Mouse (Mus musculus) intestine, embryonic 15.5 days (tissue): ENCODE data around the gene Itgb3bp. TPM values are rescaled to one million over a fixed set of nuclear protein-coding genes. Genes with fewer than 3 reads are reported as not detected.

Experiments
- ATAC-seq: fragments of 200-750 bp; cut with Nextera tagmentation; 2 replicates; pipeline ENCODE4 v1.8.0; 2017; ENCODE audit warnings: moderate TSS enrichment, moderate library complexity
- H3K27ac ChIP-seq: fragments of 300-500 bp; sonication (generic); 2 replicates; pipeline ENCODE4 v1.5.1; 2015; ENCODE audit warnings: mild to moderate bottlenecking, inconsistent platforms
- H3K27me3 ChIP-seq: fragments of 300-500 bp; sonication (generic); replicated peaks from 2 replicates; pipeline ENCODE4 v1.6.1; 2015; ENCODE audit warnings: inconsistent platforms
- H3K36me3 ChIP-seq: fragments of 300-500 bp; sonication (generic); 2 replicates; pipeline ENCODE4 v1.6.1; 2015; ENCODE audit warnings: inconsistent platforms
- H3K4me1 ChIP-seq: fragments of 300-500 bp; sonication (generic); replicated peaks from 2 replicates; pipeline ENCODE4 v1.6.1; 2015; ENCODE audit warnings: inconsistent platforms
- H3K4me2 ChIP-seq: fragments of 300-500 bp; sonication (generic); replicated peaks from 2 replicates; pipeline ENCODE4 v1.6.1; 2015; ENCODE audit warnings: mild to moderate bottlenecking, inconsistent platforms
- H3K4me3 ChIP-seq: fragments of 300-500 bp; sonication (generic); replicated peaks from 2 replicates; pipeline ENCODE4 v1.5.1; 2015; ENCODE audit warnings: inconsistent platforms
- H3K9ac ChIP-seq: fragments of 300-500 bp; sonication (generic); 2 replicates; pipeline ENCODE4 v1.6.1; 2015; ENCODE audit warnings: inconsistent platforms
- H3K9me3 ChIP-seq: fragments of 300-500 bp; sonication (generic); 2 replicates; pipeline ENCODE4 v1.6.1; 2016; ENCODE audit warnings: inconsistent platforms
- WGBS: fragments of 180-500 bp; shearing (Covaris S2); methylation state at CpG from one replicate; pipeline ENCODE4 v1.1.7; 2015; 5-methylcytosine and 5-hydroxymethylcytosine counted together
- polyA plus RNA-seq: library from polyadenylated mRNA; unstranded; fragments of >200 nt; fragmentation: Nextera tagmentation; extraction: Ambion mirVana; gene quantifications from 2 replicates; pipeline ENCODE4 v1.2.1, GENCODE M21; 2015

Itgb3bp gene
- polyA plus RNA-seq, 1 experiment from 2014 or later = 40.1 TPM

DNA sequence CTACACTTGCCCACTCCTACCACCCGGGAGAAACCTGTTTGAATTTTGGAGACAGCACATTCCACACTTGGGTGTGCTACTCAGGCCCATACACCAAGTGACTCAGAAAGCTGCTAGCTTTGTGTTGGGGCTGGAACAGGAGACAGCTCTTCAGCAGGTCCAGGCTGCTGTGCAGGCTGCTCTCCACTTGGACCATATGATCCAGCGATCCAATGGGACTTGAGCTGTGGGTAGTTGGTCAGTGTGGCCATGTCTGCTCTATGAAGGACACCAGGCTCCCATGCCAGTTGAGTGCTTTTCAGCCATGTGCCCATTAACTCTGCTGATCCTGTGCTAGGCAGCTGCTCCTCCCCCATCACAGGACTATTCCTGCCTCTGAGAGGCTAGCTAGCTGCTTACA, 24.3 kb upstream of the Itgb3bp start:
- Histone ChIP-seq H3K4me3 (no peak overlapping the region), H3K27ac (no peak overlapping the region), H3K9ac (no peak overlapping the region), H3K4me2 (no peak overlapping the region), H3K27me3 (no peaks in the 10 kb centered on the region), H3K36me3 (no peaks in the 10 kb centered on the region), H3K4me1 (no peaks in the 10 kb centered on the region), H3K9me3 (no peaks in the 10 kb centered on the region)
- WGBS = 77% methylated on average over 2 of the region's 2 CpGs
- no peak for ATAC-seq

DNA sequence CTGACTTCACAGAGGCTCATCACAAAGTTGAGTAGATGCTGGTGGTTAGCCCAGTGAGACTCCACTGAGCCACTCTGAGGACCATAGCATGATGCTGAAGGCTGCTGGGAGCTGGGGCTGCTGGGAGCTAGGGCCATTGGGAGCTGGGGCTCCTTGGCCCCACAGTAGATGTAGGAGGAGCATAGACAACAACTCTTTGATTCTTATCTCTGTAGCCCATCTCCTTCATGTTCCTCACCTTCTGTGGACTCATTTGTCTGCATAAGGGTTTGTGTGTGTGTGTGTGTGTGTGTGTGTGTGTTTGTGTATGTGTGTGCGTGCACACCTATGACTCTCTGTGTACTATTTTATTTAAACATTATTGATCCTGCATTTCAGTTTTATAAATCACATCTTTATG, 18.3 kb upstream of the Itgb3bp start:
- no peaks in the 10 kb centered on the region for H3K27me3 ChIP-seq
- no peak overlapping the region for H3K4me2 ChIP-seq
- WGBS = 100% methylated on average over 1 of the region's 1 CpGs
- no peaks in the 10 kb centered on the region for H3K9me3 ChIP-seq
- H3K36me3 ChIP-seq = no peaks in the 10 kb centered on the region
- no peak overlapping the region for H3K9ac ChIP-seq
- H3K27ac ChIP-seq = no peak overlapping the region
- no peak for ATAC-seq
- no peak overlapping the region for H3K4me3 ChIP-seq
- H3K4me1 ChIP-seq = no peaks in the 10 kb centered on the region

DNA sequence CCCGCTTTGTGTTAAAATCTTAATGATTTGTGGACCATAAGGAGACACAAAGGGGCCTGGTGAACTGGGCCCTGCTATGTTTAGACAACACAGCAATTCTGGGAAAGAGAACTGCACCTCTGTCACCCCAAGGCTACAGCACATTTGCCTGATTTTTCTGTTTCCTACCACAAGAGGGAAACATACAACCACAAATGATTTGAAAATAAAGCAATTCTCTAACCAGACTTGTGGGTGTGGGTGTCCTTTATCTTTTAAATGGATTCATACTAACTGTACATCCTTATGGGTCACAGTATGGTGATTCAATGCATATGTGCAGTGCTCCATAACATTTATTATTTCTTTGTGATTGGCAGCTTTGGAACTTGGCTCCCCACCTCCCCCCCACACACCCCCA, 17.6 kb upstream of the Itgb3bp start:
- Histone ChIP-seq H3K27me3 (no peaks in the 10 kb centered on the region), H3K4me1 (no peaks in the 10 kb centered on the region), H3K4me2 (no peak overlapping the region), H3K36me3 (no peaks in the 10 kb centered on the region), H3K9me3 (no peaks in the 10 kb centered on the region), H3K9ac (no peak overlapping the region), H3K4me3 (no peak overlapping the region), H3K27ac (no peak overlapping the region)
- peak; percentile 40; the same call in 1 of the 2 replicates for ATAC-seq
- WGBS = 39% methylated on average over 1 of the region's 1 CpGs

DNA sequence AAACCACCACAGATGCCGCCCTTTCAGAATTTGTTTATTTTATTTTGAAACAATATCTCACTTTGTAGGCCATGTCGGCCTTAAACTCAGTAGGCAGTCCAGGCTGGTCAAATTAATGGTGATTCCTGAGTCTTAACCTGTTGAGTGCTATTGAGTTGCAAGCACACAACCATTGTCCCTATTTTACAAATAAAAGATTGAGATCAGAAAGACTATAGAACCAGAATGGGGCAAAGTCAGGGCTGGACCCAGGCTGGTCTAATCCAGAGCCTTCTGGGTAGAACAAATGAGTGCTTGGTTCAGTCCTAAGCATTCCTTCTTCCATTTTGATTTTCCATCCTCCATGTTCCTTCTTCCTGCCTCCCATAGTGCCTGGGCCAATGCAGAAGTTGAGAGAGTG, 16.9 kb upstream of the Itgb3bp start:
- no peak overlapping the region for H3K9ac ChIP-seq
- H3K36me3 ChIP-seq = no peaks in the 10 kb centered on the region
- ATAC-seq = no peak
- H3K27me3 ChIP-seq = no peaks in the 10 kb centered on the region
- H3K4me3 ChIP-seq = no peak overlapping the region
- no peak overlapping the region for H3K27ac ChIP-seq
- 77% methylated on average over 2 of the region's 2 CpGs for WGBS
- H3K4me2 ChIP-seq = no peak overlapping the region
- peaks cover 4% of the 10 kb centered on the region; the same call in 1 of the 2 replicates for H3K4me1 ChIP-seq
- H3K9me3 ChIP-seq = no peaks in the 10 kb centered on the region

DNA sequence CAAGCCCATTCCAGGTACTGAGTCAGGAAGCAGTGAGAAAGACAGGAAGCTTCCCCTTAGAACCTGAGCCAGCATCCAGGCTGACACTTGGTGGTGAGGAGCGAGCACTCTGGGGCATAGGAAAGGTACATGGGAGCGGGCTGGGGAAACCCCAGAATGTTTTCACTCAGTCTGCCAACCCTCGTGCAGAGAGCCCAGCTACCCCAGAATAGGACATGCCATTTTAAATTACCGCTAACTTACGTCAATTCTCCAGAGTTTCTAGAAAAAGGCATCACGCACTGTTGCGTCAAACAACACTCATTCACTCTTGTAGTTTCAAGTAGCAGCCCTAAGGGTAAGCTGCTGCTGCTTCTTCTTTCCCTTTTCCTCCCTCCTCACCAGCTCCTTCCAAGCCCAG, 15.4 kb upstream of the Itgb3bp start:
- no peak overlapping the region for H3K27ac ChIP-seq
- ATAC-seq = no peak
- no peak overlapping the region for H3K4me2 ChIP-seq
- peaks cover 6% of the 10 kb centered on the region; the same call in 1 of the 2 replicates for H3K4me1 ChIP-seq
- no peak overlapping the region for H3K4me3 ChIP-seq
- WGBS = 92% methylated on average over 7 of the region's 7 CpGs
- no peaks in the 10 kb centered on the region for H3K27me3 ChIP-seq
- H3K36me3 ChIP-seq = no peaks in the 10 kb centered on the region
- no peak overlapping the region for H3K9ac ChIP-seq
- H3K9me3 ChIP-seq = no peaks in the 10 kb centered on the region

DNA sequence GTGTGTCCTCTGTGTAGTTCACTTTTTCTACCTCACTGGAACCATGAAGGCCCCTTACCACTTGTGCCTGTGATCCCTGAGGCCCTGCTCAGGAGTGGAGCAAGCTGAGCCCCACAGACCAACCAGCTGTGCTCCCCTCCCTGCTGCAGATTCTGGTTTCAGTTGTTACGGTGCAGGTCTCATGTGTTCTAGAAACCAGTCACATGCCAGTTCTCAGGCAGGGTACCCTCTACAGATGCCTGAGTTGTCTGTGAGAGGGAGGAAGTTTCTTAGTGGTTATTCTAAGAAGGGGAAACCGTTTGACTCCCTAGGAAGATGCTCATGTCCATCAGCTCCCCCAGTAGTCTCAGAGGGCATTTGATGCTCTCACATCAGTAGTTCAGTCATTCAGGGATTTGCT, 15.0 kb upstream of the Itgb3bp start:
- Histone ChIP-seq H3K27me3 (no peaks in the 10 kb centered on the region), H3K9me3 (no peaks in the 10 kb centered on the region), H3K27ac (no peak overlapping the region), H3K9ac (no peak overlapping the region), H3K4me2 (no peak overlapping the region), H3K36me3 (no peaks in the 10 kb centered on the region), H3K4me1 (peaks cover 6% of the 10 kb centered on the region; the same call in 1 of the 2 replicates), H3K4me3 (no peak overlapping the region)
- 72% methylated on average over 2 of the region's 2 CpGs for WGBS
- no peak for ATAC-seq

DNA sequence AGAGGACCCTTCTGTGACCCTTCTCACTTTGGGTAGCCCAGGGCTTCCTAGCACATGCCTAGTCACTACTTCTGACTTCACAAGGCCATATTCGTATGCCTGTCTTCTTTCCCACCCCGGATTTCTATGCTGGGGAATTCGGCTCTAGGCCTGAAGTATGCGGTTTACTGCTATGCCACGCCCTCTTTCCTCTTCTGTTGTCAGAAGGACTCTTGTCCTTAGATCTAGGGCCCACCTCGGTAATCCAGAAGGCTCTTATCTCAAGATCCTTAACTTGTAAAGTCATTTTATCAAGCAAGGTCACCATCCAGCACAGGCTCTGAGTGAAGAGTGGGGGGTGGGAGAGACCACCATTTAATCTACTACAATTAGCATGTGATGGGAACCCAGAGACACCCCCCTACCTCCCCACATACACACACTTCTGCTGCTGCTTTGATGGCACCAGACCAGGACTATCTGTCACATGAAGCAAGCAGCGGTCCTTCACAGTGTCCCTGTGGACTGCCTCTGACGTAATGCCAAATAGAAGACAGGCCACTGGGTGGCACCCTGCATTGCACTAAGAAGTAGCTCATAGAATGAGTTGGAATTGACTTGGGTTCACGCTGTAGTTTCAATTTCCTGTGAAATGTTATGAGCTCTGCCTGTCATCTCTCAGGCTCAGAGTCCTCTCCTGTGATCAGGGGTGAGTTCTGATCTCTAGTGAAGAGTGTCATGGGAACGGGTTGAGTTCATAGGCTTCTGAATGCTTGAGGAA, 12.2 kb upstream of the Itgb3bp start:
- ATAC-seq = peak; percentile 73
- Histone ChIP-seq H3K4me2 (peak overlapping the region; percentile 17; the same call in 1 of the 2 replicates), H3K36me3 (no peaks in the 10 kb centered on the region), H3K27ac (no peak overlapping the region), H3K9ac (no peak overlapping the region), H3K4me1 (peaks cover 6% of the 10 kb centered on the region; the same call in 1 of the 2 replicates), H3K4me3 (no peak overlapping the region), H3K27me3 (no peaks in the 10 kb centered on the region), H3K9me3 (no peaks in the 10 kb centered on the region)
- 55% methylated on average over 10 of the region's 10 CpGs for WGBS

DNA sequence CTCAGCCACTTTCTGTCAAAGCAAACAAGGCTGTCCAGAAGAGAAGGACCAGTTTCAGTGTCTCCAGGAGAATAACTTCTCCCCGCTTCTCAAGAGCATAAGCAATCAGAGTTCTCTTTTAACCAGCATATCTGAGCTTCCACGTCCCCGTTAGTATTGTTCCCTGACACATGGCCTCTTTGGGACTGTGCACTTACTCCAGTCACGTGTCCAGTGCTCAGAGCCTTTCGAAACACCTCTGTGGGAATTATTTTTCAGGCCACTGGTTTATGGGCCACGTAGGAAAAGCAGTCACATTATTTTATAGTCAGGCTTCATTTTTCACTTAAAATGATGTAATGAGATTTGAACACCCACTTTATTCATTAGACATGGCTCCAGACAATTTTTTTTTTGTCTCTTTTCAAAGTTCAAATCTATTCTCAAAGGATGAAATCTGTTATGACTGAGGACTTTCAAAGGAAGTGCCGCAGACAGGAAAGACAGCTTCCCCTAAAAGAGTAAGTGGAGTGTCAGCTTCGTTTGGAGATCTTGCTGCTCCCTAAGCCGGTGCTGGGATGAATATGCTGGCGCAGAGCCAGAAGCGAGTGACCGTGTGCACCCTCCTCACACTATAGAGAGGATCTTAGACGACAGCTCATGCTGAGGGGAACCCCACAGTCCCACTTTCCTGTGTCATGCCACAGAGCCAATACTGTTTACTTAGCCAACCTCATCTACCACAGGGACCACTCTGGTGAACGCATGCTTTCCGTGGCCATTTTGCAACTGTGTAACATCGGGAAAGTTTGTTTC, 10.3 kb upstream of the Itgb3bp start:
- H3K4me3 ChIP-seq = no peak overlapping the region
- H3K27me3 ChIP-seq = no peaks in the 10 kb centered on the region
- H3K27ac ChIP-seq = no peak overlapping the region
- no peaks in the 10 kb centered on the region for H3K36me3 ChIP-seq
- ATAC-seq = no peak
- WGBS = 58% methylated on average over 16 of the region's 16 CpGs
- H3K9me3 ChIP-seq = no peaks in the 10 kb centered on the region
- no peak overlapping the region for H3K9ac ChIP-seq
- H3K4me1 ChIP-seq = peaks cover 6% of the 10 kb centered on the region; the same call in 1 of the 2 replicates
- no peak overlapping the region for H3K4me2 ChIP-seq

DNA sequence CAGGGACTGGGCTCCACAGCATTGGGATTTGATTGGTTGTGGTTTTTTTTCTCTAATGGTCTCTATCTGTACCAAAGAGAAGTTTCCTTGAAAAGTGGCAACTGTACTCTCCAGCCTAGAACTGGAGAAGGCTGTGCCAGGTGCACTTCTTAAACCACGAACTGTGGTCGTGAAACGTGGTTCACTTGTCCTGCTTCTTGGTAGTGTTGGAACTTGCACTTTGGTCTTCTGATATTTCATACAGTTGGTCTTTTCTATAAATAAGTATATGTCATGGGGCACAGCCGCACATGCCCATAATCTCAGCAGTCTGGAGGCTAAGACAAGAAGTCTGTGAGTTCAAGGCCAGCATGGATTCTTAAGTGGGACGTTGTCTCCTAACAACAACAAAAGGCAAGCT, 6.7 kb upstream of the Itgb3bp start:
- H3K4me2 ChIP-seq = no peak overlapping the region
- peaks cover 6% of the 10 kb centered on the region for H3K4me1 ChIP-seq
- H3K9ac ChIP-seq = no peak overlapping the region
- no peak for ATAC-seq
- WGBS = 85% methylated on average over 5 of the region's 5 CpGs
- no peaks in the 10 kb centered on the region for H3K36me3 ChIP-seq
- H3K9me3 ChIP-seq = no peaks in the 10 kb centered on the region
- H3K27me3 ChIP-seq = no peaks in the 10 kb centered on the region
- no peak overlapping the region for H3K4me3 ChIP-seq
- H3K27ac ChIP-seq = no peak overlapping the region

DNA sequence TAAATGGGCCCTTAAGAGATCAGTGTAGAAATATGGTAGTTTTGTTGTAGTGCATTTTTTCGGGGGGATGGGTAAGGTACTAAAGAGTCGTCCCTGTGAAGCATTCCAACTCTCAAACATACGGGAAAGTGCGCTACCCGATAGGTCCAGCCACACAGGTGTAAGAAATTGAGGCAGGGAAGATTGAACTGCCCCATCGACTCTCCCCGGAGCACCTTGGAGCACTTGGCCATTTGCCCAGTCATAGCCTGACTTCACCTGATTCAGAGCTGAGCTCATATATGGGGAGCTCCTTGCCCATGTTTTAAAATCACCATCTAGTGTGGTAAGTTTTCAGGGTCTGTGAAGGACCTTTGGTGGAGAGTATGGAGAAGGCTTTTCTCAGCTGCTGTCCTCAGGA, 5.2 kb upstream of the Itgb3bp start:
- H3K27me3 ChIP-seq = no peaks in the 10 kb centered on the region
- H3K4me2 ChIP-seq = no peak overlapping the region
- WGBS = 93% methylated on average over 7 of the region's 7 CpGs
- no peaks in the 10 kb centered on the region for H3K36me3 ChIP-seq
- peaks cover 11% of the 10 kb centered on the region for H3K4me1 ChIP-seq
- no peak for ATAC-seq
- no peak overlapping the region for H3K4me3 ChIP-seq
- no peak overlapping the region for H3K27ac ChIP-seq
- no peak overlapping the region for H3K9ac ChIP-seq
- H3K9me3 ChIP-seq = no peaks in the 10 kb centered on the region

DNA sequence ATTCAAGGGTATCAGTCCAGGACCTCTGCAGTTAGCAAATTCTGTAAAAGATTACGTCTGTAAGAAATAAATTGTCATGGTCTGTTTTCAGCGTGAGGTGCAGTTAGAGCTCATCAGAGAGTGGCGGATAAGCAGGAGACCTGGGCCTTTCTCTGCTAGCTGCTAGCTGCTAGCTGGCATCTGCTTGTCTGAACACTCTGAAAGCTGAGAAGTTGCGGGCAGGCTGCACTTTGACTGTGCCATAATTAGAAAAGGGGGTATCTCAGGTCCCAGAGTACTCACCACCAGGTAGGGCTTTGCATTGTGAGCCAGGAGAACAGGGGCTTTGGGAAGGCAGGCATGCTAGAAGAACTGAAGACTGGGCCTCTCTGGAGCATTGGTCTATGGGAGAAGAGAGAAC, 2.2 kb upstream of the Itgb3bp start:
- Histone ChIP-seq H3K4me1 (peaks cover 11% of the 10 kb centered on the region), H3K4me2 (0 out of 2 replicates have a peak overlapping the region, but pooled peaks have one; percentile 91), H3K27ac (no peak overlapping the region), H3K36me3 (no peaks in the 10 kb centered on the region), H3K4me3 (no peak overlapping the region), H3K9me3 (no peaks in the 10 kb centered on the region), H3K9ac (no peak overlapping the region), H3K27me3 (no peaks in the 10 kb centered on the region)
- WGBS = 83% methylated on average over 4 of the region's 4 CpGs
- no peak for ATAC-seq

DNA sequence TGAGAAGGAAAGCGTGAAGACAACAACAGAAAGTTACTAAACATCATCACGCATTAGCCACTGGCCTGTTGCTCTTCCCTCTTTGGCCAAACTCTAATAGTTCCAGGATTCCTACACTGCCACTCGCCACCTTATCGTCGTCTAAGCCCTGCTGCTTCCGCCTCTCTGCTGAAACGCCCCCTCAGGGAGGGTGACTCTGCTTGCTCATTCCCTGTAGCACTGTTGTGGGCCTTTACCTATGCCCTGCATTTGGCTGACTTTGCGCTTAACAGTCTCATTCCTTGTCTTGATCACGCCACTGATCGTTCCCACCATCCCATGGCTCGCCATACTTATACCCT, 1.6 kb upstream of the Itgb3bp start:
- Histone ChIP-seq H3K9me3 (no peaks in the 10 kb centered on the region), H3K9ac (peak overlapping the region; percentile 6; the same call in 1 of the 2 replicates), H3K36me3 (no peaks in the 10 kb centered on the region), H3K4me1 (peaks cover 11% of the 10 kb centered on the region), H3K27me3 (no peaks in the 10 kb centered on the region), H3K27ac (peak overlapping the region; percentile 54), H3K4me3 (peak overlapping the region; percentile 71), H3K4me2 (peak overlapping the region; percentile 91)
- 65% methylated on average over 11 of the region's 11 CpGs for WGBS
- no peak for ATAC-seq
